Mouse (Mus musculus) MEL (cell line): ENCODE data around the gene Fam131c. TPM values are rescaled to one million over a fixed set of nuclear protein-coding genes. Genes with fewer than 3 reads are reported as not detected.

Experiments used
- DNase-seq: peaks from one replicate; pipeline ENCODE4 v3.0.0; 2011; ENCODE audit warnings: low read depth, low spot score
- H3K27ac ChIP-seq: 2 replicates; pipeline ENCODE4 v1.5.1; 2012; ENCODE audit warnings: low read depth, mild to moderate bottlenecking, control low read depth, low read length, moderate library complexity; ENCODE audit not compliant: control insufficient read depth
- H3K27me3 ChIP-seq, 2 experiments: fragments of 150-350 bp in 1 of 2; sonication (generic) in 1 of 2; 2 replicates each; pipeline ENCODE4 v1.6.1; 2012; ENCODE audit warnings: low read length in 2 of 2, mild to moderate bottlenecking in 2 of 2, improper control_type of control experiment in 1 of 2, moderate library complexity in 1 of 2; ENCODE audit not compliant: insufficient read depth in 2 of 2, control insufficient read depth in 1 of 2
- H3K36me3 ChIP-seq, 2 experiments: 2 replicates each; pipeline ENCODE4 v1.6.1; 2012 to 2014; ENCODE audit warnings: low read length in 2 of 2, improper control_type of control experiment in 1 of 2, inconsistent platforms in 1 of 2, mild to moderate bottlenecking in 1 of 2; ENCODE audit not compliant: insufficient read depth in 2 of 2, control insufficient read depth in 1 of 2
- H3K4me1 ChIP-seq, 2 experiments: fragments of 150-350 bp in 1 of 2; sonication (generic) in 1 of 2; 2 replicates each; pipeline ENCODE4 v1.6.1; 2012; ENCODE audit warnings: low read length in 2 of 2, improper control_type of control experiment in 1 of 2, mild to moderate bottlenecking in 1 of 2; ENCODE audit not compliant: insufficient read depth in 2 of 2, control insufficient read depth in 1 of 2
- H3K4me3 ChIP-seq, 2 experiments: fragments of 150-350 bp in 1 of 2; sonication (generic) in 1 of 2; 2 replicates each; pipeline ENCODE4 v1.5.1; 2012; ENCODE audit warnings: low read depth in 2 of 2, low read length in 2 of 2, mild to moderate bottlenecking in 2 of 2, moderate library complexity in 2 of 2, control low read depth in 1 of 2, improper control_type of control experiment in 1 of 2; ENCODE audit not compliant: control insufficient read depth in 1 of 2, insufficient read depth in 1 of 2
- H3K79me2 ChIP-seq: 2 replicates; pipeline ENCODE4 v1.6.1; 2012; ENCODE audit warnings: mild to moderate bottlenecking, low read length, moderate library complexity; ENCODE audit not compliant: control insufficient read depth, poor library complexity, insufficient read depth
- H3K9ac ChIP-seq: 2 replicates; pipeline ENCODE4 v1.6.1; 2012; ENCODE audit warnings: low read depth, mild to moderate bottlenecking, control low read depth, low read length, moderate library complexity; ENCODE audit not compliant: control insufficient read depth, poor library complexity, severe bottlenecking
- H3K9me3 ChIP-seq: fragments of 150-350 bp; sonication (generic); replicated peaks from 2 replicates; pipeline ENCODE4 v1.6.1; 2012; ENCODE audit warnings: mild to moderate bottlenecking, low read length, improper control_type of control experiment, moderate library complexity; ENCODE audit not compliant: insufficient read depth
- BHLHE40 ChIP-seq: IDR thresholded peaks from 2 replicates; pipeline ENCODE4 v1.6.1; 2012; ENCODE audit warnings: low read depth, mild to moderate bottlenecking, inconsistent platforms, low read length, improper control_type of control experiment, borderline replicate concordance
- CHD1 ChIP-seq: IDR thresholded peaks from 2 replicates; pipeline ENCODE4 v1.6.1; 2012; ENCODE audit warnings: low read depth, mild to moderate bottlenecking, inconsistent platforms, low read length, improper control_type of control experiment
- CHD2 ChIP-seq: IDR thresholded peaks from 2 replicates; pipeline ENCODE4 v1.6.1; 2011; ENCODE audit warnings: low read length, improper control_type of control experiment
- CTCF ChIP-seq, 3 experiments: IDR thresholded peaks in 2 of 3; conservative IDR thresholded peaks in 1 of 3; 2 replicates each; pipeline ENCODE4 v1.5.1; 2011 to 2012; ENCODE audit warnings: low read length in 3 of 3, low read depth in 2 of 3, mild to moderate bottlenecking in 2 of 3, improper control_type of control experiment in 1 of 3, inconsistent platforms in 1 of 3, mixed read lengths in 1 of 3, moderate library complexity in 1 of 3; ENCODE audit not compliant: control insufficient read depth in 1 of 3, insufficient read depth in 1 of 3, poor library complexity in 1 of 3, severe bottlenecking in 1 of 3
- ETS1 ChIP-seq: IDR thresholded peaks from 2 replicates; pipeline ENCODE4 v1.6.1; 2012; ENCODE audit warnings: low read depth, mild to moderate bottlenecking, inconsistent platforms, low read length, improper control_type of control experiment, moderate library complexity
- GABPA ChIP-seq: IDR thresholded peaks from 2 replicates; pipeline ENCODE4 v1.6.1; 2012; ENCODE audit warnings: low read depth, mild to moderate bottlenecking, inconsistent platforms, low read length, improper control_type of control experiment, moderate library complexity
- HCFC1 ChIP-seq: IDR thresholded peaks from 2 replicates; pipeline ENCODE4 v1.6.1; 2012; ENCODE audit warnings: low read depth, mild to moderate bottlenecking, inconsistent platforms, low read length, improper control_type of control experiment, moderate library complexity
- KAT2A ChIP-seq: conservative IDR thresholded peaks from 2 replicates; pipeline ENCODE4 v1.6.1; 2012; ENCODE audit warnings: low read depth, low read length, improper control_type of control experiment, inconsistent platforms
- MAFK ChIP-seq: IDR thresholded peaks from 2 replicates; pipeline ENCODE4 v1.6.1; 2011; ENCODE audit warnings: low read depth, mild to moderate bottlenecking, low read length, improper control_type of control experiment, borderline replicate concordance
- MAX ChIP-seq: IDR thresholded peaks from 2 replicates; pipeline ENCODE4 v1.6.1; 2011; ENCODE audit warnings: low read length, improper control_type of control experiment
- MAZ ChIP-seq: IDR thresholded peaks from 2 replicates; pipeline ENCODE4 v1.6.1; 2012; ENCODE audit warnings: low read depth, mild to moderate bottlenecking, inconsistent platforms, low read length, improper control_type of control experiment
- MEF2A ChIP-seq: IDR thresholded peaks from 2 replicates; pipeline ENCODE4 v1.6.1; 2014; ENCODE audit warnings: low read depth, mild to moderate bottlenecking, inconsistent platforms, low read length, improper control_type of control experiment; ENCODE audit not compliant: poor library complexity, insufficient replicate concordance, severe bottlenecking; ENCODE audit errors: extremely low read depth
- MYC ChIP-seq: IDR thresholded peaks from 2 replicates; pipeline ENCODE4 v1.6.1; 2011; ENCODE audit warnings: low read depth, mild to moderate bottlenecking, low read length, improper control_type of control experiment, moderate library complexity
- NRF1 ChIP-seq: IDR thresholded peaks from 2 replicates; pipeline ENCODE4 v1.6.1; 2014; ENCODE audit warnings: low read depth, mild to moderate bottlenecking, inconsistent platforms, low read length, improper control_type of control experiment, moderate library complexity; ENCODE audit not compliant: poor library complexity, insufficient read depth, severe bottlenecking
- POLR2AphosphoS2 ChIP-seq: IDR thresholded peaks from 2 replicates; pipeline ENCODE4 v1.6.1; 2011; ENCODE audit warnings: low read length, improper control_type of control experiment
- RAD21 ChIP-seq: IDR thresholded peaks from 2 replicates; pipeline ENCODE4 v1.6.1; 2011; ENCODE audit warnings: mild to moderate bottlenecking, low read depth, low read length, improper control_type of control experiment
- RCOR1 ChIP-seq: IDR thresholded peaks from 2 replicates; pipeline ENCODE4 v1.6.1; 2012; ENCODE audit warnings: low read depth, mild to moderate bottlenecking, inconsistent platforms, low read length, improper control_type of control experiment
- SIN3A ChIP-seq: IDR thresholded peaks from 2 replicates; pipeline ENCODE4 v1.6.1; 2012; ENCODE audit warnings: low read length, improper control_type of control experiment, inconsistent platforms
- SMC3 ChIP-seq: IDR thresholded peaks from 2 replicates; pipeline ENCODE4 v1.6.1; 2011; ENCODE audit warnings: low read depth, low read length, improper control_type of control experiment
- TAL1 ChIP-seq: IDR thresholded peaks from 2 replicates; pipeline ENCODE4 v1.6.1; 2012; ENCODE audit warnings: mild to moderate bottlenecking, inconsistent platforms, low read length, moderate library complexity, mixed read lengths
- TBP ChIP-seq: IDR thresholded peaks from 2 replicates; pipeline ENCODE4 v1.8.0; 2011; ENCODE audit warnings: low read depth, low read length, improper control_type of control experiment
- USF1 ChIP-seq: IDR thresholded peaks from 2 replicates; pipeline ENCODE4 v1.6.1; 2014; ENCODE audit warnings: low read depth, mild to moderate bottlenecking, inconsistent platforms, low read length, improper control_type of control experiment, moderate library complexity
- USF2 ChIP-seq, 2 experiments: IDR thresholded peaks; 2 replicates each; pipeline ENCODE4 v1.6.1; 2011 to 2012; ENCODE audit warnings: improper control_type of control experiment in 2 of 2, low read length in 2 of 2, borderline replicate concordance in 1 of 2, inconsistent platforms in 1 of 2, low read depth in 1 of 2, mild to moderate bottlenecking in 1 of 2; ENCODE audit not compliant: insufficient read depth in 1 of 2
- ZC3H11A ChIP-seq: IDR thresholded peaks from 2 replicates; pipeline ENCODE4 v1.6.1; 2012; ENCODE audit warnings: low read depth, mild to moderate bottlenecking, inconsistent platforms, low read length, improper control_type of control experiment
- ZKSCAN1 ChIP-seq: IDR thresholded peaks from 2 replicates; pipeline ENCODE4 v1.6.1; 2012; ENCODE audit warnings: low read depth, mild to moderate bottlenecking, inconsistent platforms, low read length, improper control_type of control experiment, moderate library complexity
- ZMIZ1 ChIP-seq: IDR thresholded peaks from 2 replicates; pipeline ENCODE4 v1.6.1; 2012; ENCODE audit warnings: low read depth, mild to moderate bottlenecking, inconsistent platforms, low read length, improper control_type of control experiment, moderate library complexity
- polyA plus RNA-seq, 2 experiments: library from polyadenylated mRNA; stranded (reverse) in 1 of 2; unstranded in 1 of 2; fragments of >175 nt in 1 of 2; fragments of >200 nt in 1 of 2; gene quantifications; 2 replicates each; pipeline versions ENCODE4 v1.2.1 to v1.2.4; 2012; ENCODE audit warnings: low replicate concordance in 2 of 2, low read depth in 1 of 2; ENCODE audit not compliant: insufficient read length in 2 of 2, insufficient read depth in 1 of 2, missing spikeins in 1 of 2
- total RNA-seq: library from RNA; depleted of rRNA; stranded (reverse); fragments of 300-350 nt; gene quantifications from 2 replicates; pipeline ENCODE4 v1.2.3, GENCODE M21; 2012

Gene Fam131c
- total and polyA plus RNA-seq, 3 experiments: not detected

GRCm38 (mm10) chr4:141341477-141341876, 26.5 kb upstream of the Fam131c start:
- DNase-seq: no peak
- no peaks in the 10 kb centered on the region for H3K4me1 ChIP-seq
- TF ChIP-seq POLR2AphosphoS2 (no peak), MAZ (no peak), CHD2 (no peak), ETS1 (no peak), MYC (no peak), RAD21 (no peak), TAL1 (no peak), CHD1 (no peak), ZC3H11A (no peak), GABPA (no peak), BHLHE40 (no peak), NRF1 (no peak), MAFK (no peak), USF1 (no peak), HCFC1 (no peak), SMC3 (no peak), ZMIZ1 (no peak)
- TF ChIP-seq, all 39 proteins: peak for 0
- Histone ChIP-seq H3K79me2 (no peaks in the 10 kb centered on the region), H3K27me3 (no peaks in the 10 kb centered on the region), H3K9ac (no peak overlapping the region), H3K4me3 (no peak overlapping the region), H3K9me3 (no peaks in the 10 kb centered on the region), H3K36me3 (no peaks in the 10 kb centered on the region), H3K27ac (no peak overlapping the region)

GRCm38 (mm10) chr4:141343515-141343914, 24.5 kb upstream of the Fam131c start:
- DNase-seq: no peak
- Histone ChIP-seq H3K4me1 (no peaks in the 10 kb centered on the region), H3K9ac (no peak overlapping the region), H3K27ac (no peak overlapping the region), H3K9me3 (no peaks in the 10 kb centered on the region), H3K27me3 (no peaks in the 10 kb centered on the region), H3K4me3 (no peak overlapping the region), H3K79me2 (no peaks in the 10 kb centered on the region), H3K36me3 (no peaks in the 10 kb centered on the region)
- no peak for TF ChIP-seq MAX
- no peak for TF ChIP-seq MAZ
- no peak for TF ChIP-seq HCFC1
- TF ChIP-seq TBP: no peak
- TF ChIP-seq CTCF (IDR thresholded peaks at IDR 0.05 in 2 of 3, conservative IDR thresholded peaks at IDR 0.05 in 1 of 3; ENCODE audit: control insufficient read depth in 1 of 3, insufficient read depth in 1 of 3, low read depth in 2 of 3, low read length in 3 of 3, poor library complexity in 1 of 3, severe bottlenecking in 1 of 3): no peak
- no peak for TF ChIP-seq BHLHE40
- no peak for TF ChIP-seq MEF2A
- no peak for TF ChIP-seq RAD21
- no peak for TF ChIP-seq ZKSCAN1
- no peak for TF ChIP-seq USF2 (IDR thresholded peaks at IDR 0.05; ENCODE audit: borderline replicate concordance in 1 of 2, insufficient read depth in 1 of 2, low read depth in 1 of 2, low read length in 2 of 2)
- no peak for TF ChIP-seq RCOR1
- TF ChIP-seq KAT2A: no peak
- TF ChIP-seq CHD2: no peak
- no peak for TF ChIP-seq SMC3
- no peak for TF ChIP-seq TAL1
- TF ChIP-seq POLR2AphosphoS2: no peak
- no peak for TF ChIP-seq SIN3A
